ENCODE assay signal across 8 mouse cellular contexts in genomic region chr10:91180761-91181460, GRCm38 (mm10). TPM values are rescaled to one million over a fixed set of nuclear protein-coding genes. Genes with fewer than 3 reads are reported as not detected.
DNase-seq lines count a peak whose midpoint lies in the region; ATAC-seq and TF ChIP-seq lines count a peak whose summit lies in the region.

Gene Tmpo, minus strand, starts transcription at chr10:91181315.

- no peak for ATAC-seq in limb, embryonic 12.5 days (ENCODE audit: insufficient number of reproducible peaks, insufficient read depth, low FRiP score, low TSS enrichment, low read depth)

- dilution Hi-C loops in CH12.LX (cut with MboI; ENCODE audit: extremely low pct_ligation_motif_present, extremely low pct_unique_long_range_greater_than_20kb, low sequenced_read_pairs), result no loop called here

- H3K9me3 ChIP-seq in CH12.LX (replicated peaks; ENCODE audit: low read length), result no peaks in the 10 kb centered on the region
- H3K9me3 ChIP-seq in erythroblast, embryonic 14.5 days (ENCODE audit: control insufficient read depth, low read length), result no peaks in the 10 kb centered on the region
- H3K9me3 ChIP-seq in limb, embryonic 12.5 days, result no peaks in the 10 kb centered on the region

- DNase-seq in cerebellum, adult 2 months, result no peak
- no peak for DNase-seq in cerebellum, adult 9-11 months
- no peak for DNase-seq in CH12.LX (ENCODE audit: extremely low read depth)
- DNase-seq in heart, postnatal 14 days, result no peak
- no peak for DNase-seq in ovary, adult 18-20 months (ENCODE audit: low spot score)

- intact Hi-C loops in heart, postnatal 14 days (cut with DNase I), result loop anchor here (1.0 kb wide), 1 partner anchor 9 kb away; no protein-coding TSS in a partner anchor

- no peak for TF ChIP-seq POLR2A in cerebellum, adult 2 months (IDR thresholded peaks at IDR 0.05; ENCODE audit: borderline replicate concordance, insufficient read depth, low read length)
- no peak; the same call in 1 of the 2 replicates for TF ChIP-seq POLR2A in CH12.LX (IDR thresholded peaks at IDR 0.05; ENCODE audit: low read depth, low read length)
- TF ChIP-seq POLR2A in olfactory bulb, adult 2 months (IDR thresholded peaks at IDR 0.05; ENCODE audit: insufficient read depth, low read depth, low read length), result no peak

- H3K27ac ChIP-seq in cerebellum, adult 2 months (ENCODE audit: insufficient read depth, low read length), result peak within 1 kb of the TSS; percentile 85
- H3K27ac ChIP-seq in CH12.LX (ENCODE audit: insufficient read depth, low read depth), result peak within 1 kb of the TSS; percentile 99
- H3K27ac ChIP-seq in limb, embryonic 12.5 days, result peak within 1 kb of the TSS; percentile 99
- H3K27ac ChIP-seq in olfactory bulb, adult 2 months (ENCODE audit: insufficient read depth, low read depth, low read length), result peak within 1 kb of the TSS; percentile 88

- TF ChIP-seq CTCF in cerebellum, adult 2 months (IDR thresholded peaks at IDR 0.05; ENCODE audit: borderline replicate concordance, insufficient read depth, low read depth, low read length), result no peak
- TF ChIP-seq CTCF in CH12.LX (conservative IDR thresholded peaks at IDR 0.05 in 1 of 2, IDR thresholded peaks at IDR 0.05 in 1 of 2; ENCODE audit: low read depth in 2 of 2, low read length in 2 of 2), result no peak
- TF ChIP-seq CTCF in olfactory bulb, adult 2 months (IDR thresholded peaks at IDR 0.05; ENCODE audit: insufficient read depth, low read depth, low read length), result no peak

- TF ChIP-seq EP300 in CH12.LX (IDR thresholded peaks at IDR 0.05; ENCODE audit: low read length), result no peak

- 14% methylated on average over 18 of the region's 18 CpGs for WGBS in cerebellum, adult 2 months
- 9% methylated on average over 18 of the region's 18 CpGs for WGBS in limb, embryonic 12.5 days
- WGBS in olfactory bulb, adult 2 months, result 12% methylated on average over 18 of the region's 18 CpGs

- no peaks in the 10 kb centered on the region for H3K27me3 ChIP-seq in cerebellum, adult 2 months (ENCODE audit: control insufficient read depth, insufficient read depth, low read length)
- H3K27me3 ChIP-seq in CH12.LX (replicated peaks), result no peaks in the 10 kb centered on the region
- H3K27me3 ChIP-seq in erythroblast, embryonic 14.5 days (ENCODE audit: control insufficient read depth), result no peaks in the 10 kb centered on the region; the same call in 1 of the 2 replicates
- H3K27me3 ChIP-seq in limb, embryonic 12.5 days, result no peaks in the 10 kb centered on the region

- TF ChIP-seq RAD21 in CH12.LX (IDR thresholded peaks at IDR 0.05; ENCODE audit: low read depth, low read length), result no peak

- peaks cover 14% of the 10 kb centered on the region; the same call in 1 of the 2 replicates for H3K4me1 ChIP-seq in cerebellum, adult 2 months (ENCODE audit: control insufficient read depth, insufficient read depth, low read length)
- peaks cover 9 to 17% of the 10 kb centered on the region in 2 experiments; a peak in 2 of 4 replicates for H3K4me1 ChIP-seq in CH12.LX (ENCODE audit: control insufficient read depth in 1 of 2, insufficient read depth in 2 of 2)
- H3K4me1 ChIP-seq in erythroblast, embryonic 14.5 days (ENCODE audit: control insufficient read depth), result peaks cover 61% of the 10 kb centered on the region
- H3K4me1 ChIP-seq in limb, embryonic 12.5 days (replicated peaks), result peaks cover 17% of the 10 kb centered on the region
- H3K4me1 ChIP-seq in olfactory bulb, adult 2 months (ENCODE audit: control insufficient read depth, insufficient read depth, low read length), result peaks cover 5% of the 10 kb centered on the region

- peaks cover 0 to 3% of the 10 kb centered on the region in 2 experiments for H3K36me3 ChIP-seq in CH12.LX (replicated peaks in 1 of 2; ENCODE audit: control insufficient read depth in 1 of 2, insufficient read depth in 1 of 2, low read length in 1 of 2)
- peaks cover 6% of the 10 kb centered on the region for H3K36me3 ChIP-seq in erythroblast, embryonic 14.5 days (ENCODE audit: control insufficient read depth)
- H3K36me3 ChIP-seq in limb, embryonic 12.5 days, result no peaks in the 10 kb centered on the region

- H3K4me3 ChIP-seq in cerebellum, adult 2 months (replicated peaks; ENCODE audit: insufficient read depth, low read depth, low read length), result peak within 1 kb of the TSS; percentile 71
- H3K4me3 ChIP-seq in CH12.LX (replicated peaks in 1 of 3; ENCODE audit: low read depth in 2 of 3, low read length in 2 of 3, poor library complexity in 1 of 3), result peak within 1 kb of the TSS; percentile 61 to 90 (median 80)
- peak within 1 kb of the TSS; percentile 88 for H3K4me3 ChIP-seq in erythroblast, embryonic 14.5 days (replicated peaks)
- peak within 1 kb of the TSS; percentile 51 for H3K4me3 ChIP-seq in limb, embryonic 12.5 days (replicated peaks)
- H3K4me3 ChIP-seq in olfactory bulb, adult 2 months (ENCODE audit: insufficient read depth, low read depth, low read length), result peak within 1 kb of the TSS; percentile 46

- H3K79me2 ChIP-seq in CH12.LX (replicated peaks; ENCODE audit: control insufficient read depth, extremely low read depth, insufficient read depth, poor library complexity, severe bottlenecking), result no peaks in the 10 kb centered on the region; the same call in 1 of the 2 replicates

- H3K9ac ChIP-seq in CH12.LX (ENCODE audit: insufficient read depth, low read depth), result peak within 1 kb of the TSS; percentile 97
- H3K9ac ChIP-seq in limb, embryonic 12.5 days (replicated peaks), result peak within 1 kb of the TSS; percentile 65

- in situ Hi-C loops in CH12.LX (cut with MboI; ENCODE audit: low pct_ligation_motif_present, low pct_unique_long_range_greater_than_20kb, low sequenced_read_pairs), result no loop called here

- peak within 1 kb of the TSS; percentile 89 for H3K4me2 ChIP-seq in CH12.LX (ENCODE audit: insufficient read depth, low read depth, poor library complexity, severe bottlenecking)
- H3K4me2 ChIP-seq in limb, embryonic 12.5 days, result peak within 1 kb of the TSS; percentile 57

TF ChIP-seq in CH12.LX, 34 proteins besides CTCF, POLR2A, EP300 and RAD21:
- TF ChIP-seq CHD1 (IDR thresholded peaks at IDR 0.05; ENCODE audit: low read depth, low read length) (peak; percentile 40), MXI1 (IDR thresholded peaks at IDR 0.05; ENCODE audit: low read depth, low read length) (0 out of 2 replicates have a peak, but pooled peaks have one; percentile 8), ZNF384 (IDR thresholded peaks at IDR 0.05; ENCODE audit: low read depth, low read length) (peak; percentile 69), SIN3A (IDR thresholded peaks at IDR 0.05; ENCODE audit: low read length) (peak; percentile 5; the same call in 1 of the 2 replicates), ETS1 (conservative IDR thresholded peaks at IDR 0.05; ENCODE audit: low read depth, low read length) (no peak), E2F4 (IDR thresholded peaks at IDR 0.05; ENCODE audit: insufficient replicate concordance, low read depth, low read length) (peak; percentile 96)

RNA-seq across cellular contexts. Expression of gene Tmpo, which starts in this region (rescaled TPM):
- polyA plus RNA-seq in cerebellum, adult 2 months (2012; rRNA removed), result 47.5 and 49.8 TPM in 2 replicates
- 163 and 179 TPM in 2 replicates for total RNA-seq in CH12.LX (2012; rRNA removed)
- total RNA-seq in CH12.LX (2014; rRNA removed), result 467 and 525 TPM in 2 replicates
- 177 and 198 TPM in 2 replicates for polyA plus RNA-seq in CH12.LX (2012; ENCODE audit: insufficient read length, low read depth)
- polyA plus RNA-seq in erythroblast, embryonic 14.5 days (2012), result 25.2 and 37.9 TPM in 2 replicates
- total RNA-seq in heart, postnatal 14 days (2021), result 10 to 100 TPM; 54.4 to 60.4 TPM
- polyA plus RNA-seq in limb, embryonic 12.5 days (2016; fragmentation: Nextera tagmentation; extraction: Ambion mirVana), result 436 and 444 TPM in 2 replicates
- 183 and 204 TPM in 2 replicates for polyA plus RNA-seq in olfactory bulb, adult 2 months (2012; ENCODE audit: insufficient read depth, insufficient read length, low replicate concordance, missing spikeins)
